Mouse (Mus musculus) liver, embryonic 14.5 days (tissue): ENCODE results near the gene Popdc3. TPM values are rescaled to one million over a fixed set of nuclear protein-coding genes. Genes with fewer than 3 reads are reported as not detected.
"Not testable (repeated sequence)": the region's sequence is repeated elsewhere in the genome, so short reads cannot be mapped to it uniquely, and the experiment has no call there.

Experiments
- ATAC-seq: fragments of 200-750 bp; cut with Nextera tagmentation; 2 replicates; pipeline ENCODE4 v1.8.0; 2017; ENCODE audit warnings: moderate number of reproducible peaks, mild to moderate bottlenecking, moderate library complexity; ENCODE audit not compliant: insufficient read depth
- DNase-seq, 3 experiments: peaks; one replicate each; pipeline ENCODE4 v3.0.0-alpha.2; 2012 to 2013; ENCODE audit warnings: low read depth in 3 of 3, low spot score in 3 of 3
- H3K27ac ChIP-seq: fragments of 300-500 bp; sonication (generic); 2 replicates; pipeline ENCODE4 v1.5.1; 2014; ENCODE audit warnings: moderate library complexity, mild to moderate bottlenecking, control low read depth, inconsistent platforms
- H3K27me3 ChIP-seq: fragments of 300-500 bp; sonication (generic); 2 replicates; pipeline ENCODE4 v1.6.1; 2014; ENCODE audit warnings: mild to moderate bottlenecking, low read length, moderate library complexity; ENCODE audit not compliant: control insufficient read depth, insufficient read depth
- H3K36me3 ChIP-seq: fragments of 300-500 bp; sonication (generic); replicated peaks from 2 replicates; pipeline ENCODE4 v1.6.1; 2014; ENCODE audit warnings: low read depth; ENCODE audit not compliant: control insufficient read depth, insufficient read depth
- H3K4me1 ChIP-seq, 2 experiments: fragments of 200-500 bp in 1 of 2; fragments of 300-500 bp in 1 of 2; sonication (generic) in 1 of 2; replicated peaks; 2 replicates each; pipeline ENCODE4 v1.6.1; 2012 to 2014; ENCODE audit warnings: antibody characterized with exemption in 1 of 2, inconsistent platforms in 1 of 2, low read length in 1 of 2; ENCODE audit not compliant: control insufficient read depth in 2 of 2, insufficient read depth in 2 of 2
- H3K4me2 ChIP-seq: fragments of 300-500 bp; sonication (generic); 2 replicates; pipeline ENCODE4 v1.6.1; 2014; ENCODE audit warnings: low read depth, mild to moderate bottlenecking, control low read depth, moderate library complexity
- H3K4me3 ChIP-seq, 2 experiments: fragments of 200-500 bp in 1 of 2; fragments of 300-500 bp in 1 of 2; sonication (generic) in 1 of 2; 2 replicates each; pipeline ENCODE4 v1.5.1; 2012 to 2014; ENCODE audit warnings: low read depth in 2 of 2, low read length in 2 of 2, mild to moderate bottlenecking in 2 of 2, control low read depth in 1 of 2, inconsistent platforms in 1 of 2, moderate library complexity in 1 of 2; ENCODE audit not compliant: insufficient read depth in 1 of 2
- H3K9ac ChIP-seq: fragments of 300-500 bp; sonication (generic); replicated peaks from 2 replicates; pipeline ENCODE4 v1.6.1; 2014; ENCODE audit warnings: mild to moderate bottlenecking, control low read depth, moderate library complexity
- H3K9me3 ChIP-seq: fragments of 300-500 bp; sonication (generic); 2 replicates; pipeline ENCODE4 v1.6.1; 2016; ENCODE audit warnings: low read length, mixed read lengths; ENCODE audit not compliant: control insufficient read depth
- CTCF ChIP-seq: IDR thresholded peaks from 2 replicates; pipeline ENCODE4 v1.5.1; 2016; ENCODE audit warnings: antibody characterized with exemption, low read depth, control low read depth
- EP300 ChIP-seq: IDR thresholded peaks from 2 replicates; pipeline ENCODE4 v1.6.1; 2016; ENCODE audit warnings: antibody characterized with exemption, low read depth
- WGBS: fragments of 180-500 bp; shearing (Covaris S2); extraction: QIAGEN DNeasy Blood & Tissue Kit; methylation state at CpG from one replicate; pipeline ENCODE4 v1.1.7; 2014; ENCODE audit not compliant: insufficient replicate concordance; 5-methylcytosine and 5-hydroxymethylcytosine counted together
- polyA plus RNA-seq, 2 experiments: library from polyadenylated mRNA; depleted of rRNA in 1 of 2; stranded (reverse) in 1 of 2; unstranded in 1 of 2; fragments of >200 nt; fragmentation: Nextera tagmentation in 1 of 2; extraction: Ambion mirVana in 1 of 2; gene quantifications; 2 replicates each; pipeline versions ENCODE4 v1.2.1 to v1.2.3; 2012 to 2014

Popdc3 gene
- polyA plus RNA-seq, 2 experiments = 0.03 TPM; not detected in 1

DNA sequence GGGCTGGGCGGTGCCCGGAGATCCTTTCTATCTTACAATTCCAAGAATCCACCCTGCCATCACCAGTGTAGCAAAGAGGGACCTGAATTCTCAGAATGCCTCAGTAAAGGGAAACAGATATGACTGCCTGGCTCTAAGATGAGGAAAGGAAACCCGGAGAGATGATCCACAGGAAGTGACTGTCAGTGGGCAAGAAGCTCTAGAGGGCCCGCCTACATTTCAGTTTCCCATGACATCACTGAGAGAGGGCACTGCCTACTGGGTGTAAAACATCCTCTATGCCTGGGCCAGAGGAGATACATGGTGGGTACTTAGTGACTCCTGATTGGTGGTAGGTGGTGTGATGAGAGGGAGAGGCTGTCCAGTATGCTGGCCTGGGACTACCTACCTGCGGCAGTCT, 99.1 kb downstream of the Popdc3 start:
- Histone ChIP-seq H3K27me3 (no peaks in the 10 kb centered on the region), H3K4me3 (no peak overlapping the region), H3K9ac (no peak overlapping the region), H3K9me3 (no peaks in the 10 kb centered on the region), H3K4me1 (no peaks in the 10 kb centered on the region), H3K27ac (no peak overlapping the region), H3K4me2 (no peak overlapping the region), H3K36me3 (no peaks in the 10 kb centered on the region)
- DNase-seq (peak in 1 of 3 experiments; percentile 2), ATAC-seq (no peak)
- 46% methylated on average over 5 of the region's 5 CpGs for WGBS
- TF ChIP-seq CTCF (no peak), EP300 (no peak)

DNA sequence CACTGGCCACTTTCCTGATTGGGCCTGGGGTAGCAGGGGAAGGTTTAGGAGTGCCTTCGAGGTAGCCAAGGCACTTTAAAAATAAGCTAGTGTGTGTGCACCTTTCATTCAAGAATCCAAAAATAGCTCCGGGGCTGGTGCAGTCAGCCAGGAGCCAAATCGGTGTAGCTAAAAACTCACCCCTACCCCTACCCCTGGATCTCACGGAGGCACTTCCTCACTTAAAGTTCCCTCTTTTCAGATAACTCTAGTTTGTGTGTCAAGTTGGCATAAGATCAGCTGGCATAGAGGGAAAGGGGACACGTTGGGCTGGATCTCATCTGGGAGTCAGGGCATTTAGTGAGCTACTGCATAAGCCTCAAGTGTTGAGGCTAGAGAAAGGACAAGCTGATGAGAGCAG, 107.8 kb downstream of the Popdc3 start:
- Histone ChIP-seq H3K27ac (no peak overlapping the region), H3K27me3 (peaks cover 23% of the 10 kb centered on the region), H3K36me3 (no peaks in the 10 kb centered on the region), H3K9me3 (no peaks in the 10 kb centered on the region), H3K4me2 (no peak overlapping the region), H3K4me1 (peaks cover 0 to 2% of the 10 kb centered on the region in 2 experiments; a peak in 1 of 4 replicates), H3K4me3 (no peak overlapping the region), H3K9ac (no peak overlapping the region)
- 26% methylated on average over 5 of the region's 5 CpGs for WGBS
- no peak for ATAC-seq
- TF ChIP-seq CTCF (no peak), EP300 (no peak)
- DNase-seq = no peak

DNA sequence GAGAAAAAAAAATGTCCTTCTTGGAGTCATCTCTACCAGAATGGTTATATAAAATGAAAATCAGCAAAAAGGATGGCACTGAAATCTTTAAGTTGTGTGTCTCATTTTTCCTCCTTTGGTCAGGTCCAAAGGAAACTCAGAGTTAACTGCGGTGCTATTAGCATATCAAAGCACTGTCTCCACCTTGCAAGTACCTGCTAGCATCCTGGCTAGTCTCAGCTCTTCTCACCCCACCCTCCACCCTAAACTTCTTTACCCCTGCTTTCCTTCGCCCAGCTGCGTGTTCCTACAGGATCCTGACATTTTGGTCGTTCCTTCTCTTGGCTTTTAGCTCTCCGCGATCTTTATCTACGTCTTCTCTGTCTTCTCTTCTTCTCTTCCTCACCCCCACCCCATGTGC, 110.5 kb downstream of the Popdc3 start:
- H3K9ac ChIP-seq = no peak overlapping the region
- no peak overlapping the region for H3K4me2 ChIP-seq
- TF ChIP-seq EP300 (no peak), CTCF (no peak)
- ATAC-seq (no peak), DNase-seq (no peak)
- no peaks in the 10 kb centered on the region for H3K36me3 ChIP-seq
- peaks cover 24% of the 10 kb centered on the region for H3K27me3 ChIP-seq
- H3K4me1 ChIP-seq = peaks cover 0 to 2% of the 10 kb centered on the region in 2 experiments; a peak in 1 of 4 replicates
- no peaks in the 10 kb centered on the region for H3K9me3 ChIP-seq
- 37% methylated on average over 7 of the region's 7 CpGs for WGBS
- H3K27ac ChIP-seq = no peak overlapping the region
- H3K4me3 ChIP-seq = no peak overlapping the region

DNA sequence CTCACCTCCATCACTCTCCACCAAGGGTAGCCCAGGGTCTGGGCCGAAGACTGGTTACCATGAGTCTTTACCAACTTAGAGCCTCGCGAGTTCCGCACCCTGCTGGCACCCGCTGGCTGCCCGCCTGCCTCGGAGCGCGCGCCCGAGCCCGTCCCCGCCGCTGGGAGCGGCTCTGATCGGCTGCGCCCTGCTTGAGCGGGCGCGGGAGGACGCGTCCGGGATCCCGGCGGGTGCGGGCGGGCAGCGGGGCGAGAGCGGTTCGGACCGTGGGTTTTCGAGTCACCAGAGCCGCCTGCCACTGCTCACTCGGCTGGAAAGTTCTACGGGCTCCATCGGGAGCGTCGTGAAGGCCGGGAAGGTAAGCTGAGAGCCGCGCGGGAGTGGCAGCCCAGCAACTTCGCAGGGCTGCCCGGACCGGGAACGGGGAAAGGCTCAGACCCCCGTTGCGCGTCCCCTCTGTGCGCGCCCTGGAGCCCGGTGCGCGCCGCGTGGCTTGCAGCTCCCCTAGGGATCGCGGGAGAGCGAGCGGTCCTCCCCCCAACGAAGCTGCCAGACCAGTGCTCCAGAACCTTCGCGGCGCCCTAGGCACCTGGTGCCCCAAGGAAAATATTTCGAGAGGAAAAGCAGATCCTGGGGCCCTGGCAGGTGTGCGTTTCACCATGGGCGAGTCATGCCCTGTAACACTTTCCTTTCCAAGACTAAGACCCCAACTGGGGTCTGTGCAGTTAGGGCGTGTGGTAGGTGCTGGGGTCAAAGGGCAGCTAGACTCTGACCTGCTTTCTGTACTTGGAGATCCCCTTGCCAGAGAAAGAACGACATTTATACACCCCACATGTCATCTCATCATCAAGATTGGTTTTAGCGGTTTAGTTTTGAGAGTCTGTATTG, 111.6 kb downstream of the Popdc3 start:
- Histone ChIP-seq H3K4me3 (peak overlapping the region; percentile 24 to 41), H3K9me3 (no peaks in the 10 kb centered on the region), H3K9ac (no peak overlapping the region), H3K4me1 (peaks cover 0 to 2% of the 10 kb centered on the region in 2 experiments; a peak in 1 of 4 replicates), H3K27me3 (peaks cover 24% of the 10 kb centered on the region), H3K4me2 (peak overlapping the region; percentile 58), H3K27ac (no peak overlapping the region), H3K36me3 (no peaks in the 10 kb centered on the region)
- no peak for ATAC-seq
- DNase-seq = no peak
- TF ChIP-seq CTCF (no peak), EP300 (no peak)
- 1% methylated on average over 71 of the region's 71 CpGs for WGBS

DNA sequence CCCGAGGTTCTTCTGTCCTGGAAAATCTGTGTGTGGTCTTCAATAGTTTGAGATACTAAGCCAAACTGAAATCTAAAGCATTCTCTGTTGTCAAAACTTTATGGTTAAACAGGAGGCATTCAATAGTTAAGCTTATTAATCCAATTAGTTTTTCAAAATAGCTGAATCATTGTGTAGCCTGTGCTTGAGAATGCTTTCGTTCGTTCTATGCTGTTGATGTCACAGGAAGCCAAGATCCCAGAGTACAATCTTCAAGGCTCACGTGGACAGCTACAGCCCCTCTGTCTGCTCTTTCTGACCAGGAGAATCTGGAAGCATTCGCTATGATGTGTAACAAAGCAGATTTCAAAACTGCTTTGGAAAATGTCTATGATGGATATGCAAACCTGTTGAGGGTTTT, 112.7 kb downstream of the Popdc3 start:
- 38% methylated on average over 5 of the region's 5 CpGs for WGBS
- ATAC-seq = no peak
- no peak for DNase-seq
- H3K9me3 ChIP-seq = no peaks in the 10 kb centered on the region
- no peak overlapping the region for H3K4me3 ChIP-seq
- H3K4me2 ChIP-seq = no peak overlapping the region
- H3K36me3 ChIP-seq = no peaks in the 10 kb centered on the region
- no peak overlapping the region for H3K27ac ChIP-seq
- peaks cover 0 to 2% of the 10 kb centered on the region in 2 experiments; a peak in 1 of 4 replicates for H3K4me1 ChIP-seq
- no peak overlapping the region for H3K9ac ChIP-seq
- H3K27me3 ChIP-seq = peaks cover 24% of the 10 kb centered on the region
- TF ChIP-seq CTCF = no peak
- no peak for TF ChIP-seq EP300

DNA sequence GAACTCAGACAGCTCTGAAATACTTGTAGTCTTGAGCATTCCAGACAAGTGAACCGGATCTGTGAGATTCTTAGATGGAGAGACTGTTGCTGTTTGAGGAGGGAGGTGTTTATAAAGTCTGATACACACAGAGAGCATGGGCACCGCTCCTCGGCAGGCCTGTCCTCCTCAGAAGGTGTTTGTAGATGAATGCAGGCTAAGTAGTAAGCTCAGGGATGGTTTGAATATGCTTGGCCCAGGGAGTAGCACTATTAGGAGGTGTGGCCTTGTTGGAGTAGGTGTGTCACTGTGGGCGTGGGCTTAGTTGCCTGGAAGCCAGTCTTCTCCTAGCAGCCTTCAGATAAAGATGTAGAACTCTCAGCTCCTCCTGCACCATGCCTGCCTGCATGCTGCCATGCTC, 114.3 kb downstream of the Popdc3 start:
- WGBS = 44% methylated on average over 4 of the region's 4 CpGs

More for the DNA sequence above, 114.3 kb downstream of the Popdc3 start:
- H3K9ac ChIP-seq, H3K4me3 ChIP-seq, H3K4me1 ChIP-seq, H3K9me3 ChIP-seq, H3K27ac ChIP-seq, DNase-seq, ATAC-seq, H3K4me2 ChIP-seq, H3K36me3 ChIP-seq: not testable (repeated sequence)
- peaks cover 24% of the 10 kb centered on the region for H3K27me3 ChIP-seq
